Mouse (Mus musculus) mouse trophoblast stem cell (cell line): ENCODE results near the gene Ncf2.

Experiments used
- in situ Hi-C, 2 experiments: fragments of 300-500 bp; cut with MseI, MboI; formaldehyde crosslinking; loops; 2 replicates in 1 of 2; 3 replicates in 1 of 2; pipeline ENCODE4 v1.15.1; 2025

Gene Ncf2

GRCm38 (mm10) chr1:152830054-152830453 is 30.1 kb downstream of the Ncf2 start:
- in situ Hi-C loops, result no loop called here

GRCm38 (mm10) chr1:152831003-152831402 is 31.0 kb downstream of the Ncf2 start:
- in situ Hi-C loops, result no loop called here

GRCm38 (mm10) chr1:152831619-152832018 is 31.6 kb downstream of the Ncf2 start:
- in situ Hi-C loops, result no loop called here

- in situ Hi-C loops, result no loop called here
Observed at GRCm38 (mm10) chr1:152832316-152832715, 32.3 kb downstream of the Ncf2 start.

GRCm38 (mm10) chr1:152835061-152835460 is 35.1 kb downstream of the Ncf2 start:
- in situ Hi-C loops, result no loop called here

- in situ Hi-C loops, result no loop called here
Observed at GRCm38 (mm10) chr1:152838026-152838702, 38.2 kb downstream of the Ncf2 start.

- in situ Hi-C loops, result no loop called here
Observed at GRCm38 (mm10) chr1:152838841-152839240, 38.8 kb downstream of the Ncf2 start.

GRCm38 (mm10) chr1:152840343-152840742 is 40.3 kb downstream of the Ncf2 start:
- in situ Hi-C loops, result no loop called here

GRCm38 (mm10) chr1:152841057-152841456 is 41.1 kb downstream of the Ncf2 start:
- in situ Hi-C loops, result no loop called here

- in situ Hi-C loops, result no loop called here
Observed at GRCm38 (mm10) chr1:152844634-152845033, 44.6 kb downstream of the Ncf2 start.

GRCm38 (mm10) chr1:152845211-152845730 is 45.3 kb downstream of the Ncf2 start:
- in situ Hi-C loops, result no loop called here

- in situ Hi-C loops, result no loop called here
Observed at GRCm38 (mm10) chr1:152846856-152847255, 46.9 kb downstream of the Ncf2 start.

- in situ Hi-C loops, result no loop called here
Observed at GRCm38 (mm10) chr1:152869901-152870300, 69.9 kb downstream of the Ncf2 start.

GRCm38 (mm10) chr1:152871031-152871430 is 71.0 kb downstream of the Ncf2 start:
- in situ Hi-C loops, result no loop called here
